Mouse (Mus musculus) embryonic facial prominence, embryonic 11.5 days (tissue): ENCODE measurements around the gene Plch2. TPM values are rescaled to one million over a fixed set of nuclear protein-coding genes. Genes with fewer than 3 reads are reported as not detected.

ENCODE experiments used
- ATAC-seq: fragments of 200-750 bp; cut with Nextera tagmentation; replicated peaks from 2 replicates; pipeline ENCODE4 v1.8.0; 2017; ENCODE audit warnings: low read depth; ENCODE audit not compliant: insufficient number of reproducible peaks, low FRiP score, low TSS enrichment
- DNase-seq: peaks from one replicate; pipeline ENCODE4 v3.0.0-alpha.2; 2015; ENCODE audit warnings: low spot score
- H3K27ac ChIP-seq: fragments of 300-500 bp; sonication (generic); replicated peaks from 2 replicates; pipeline ENCODE4 v1.5.1; 2014; ENCODE audit warnings: mild to moderate bottlenecking, low read depth, low read length, control low read depth
- H3K27me3 ChIP-seq: fragments of 300-500 bp; sonication (generic); 2 replicates; pipeline ENCODE4 v1.6.1; 2014; ENCODE audit warnings: mild to moderate bottlenecking, low read length, moderate library complexity, mixed read lengths; ENCODE audit not compliant: control insufficient read depth, insufficient read depth
- H3K36me3 ChIP-seq: fragments of 300-500 bp; sonication (generic); replicated peaks from 2 replicates; pipeline ENCODE4 v1.6.1; 2014; ENCODE audit warnings: low read depth, mild to moderate bottlenecking, low read length, moderate library complexity, mixed read lengths; ENCODE audit not compliant: control insufficient read depth, insufficient read depth
- H3K4me1 ChIP-seq: fragments of 300-500 bp; sonication (generic); 2 replicates; pipeline ENCODE4 v1.6.1; 2014; ENCODE audit warnings: low read length, mixed read lengths; ENCODE audit not compliant: control insufficient read depth, insufficient read depth
- H3K4me2 ChIP-seq: fragments of 300-500 bp; sonication (generic); 2 replicates; pipeline ENCODE4 v1.6.1; 2014; ENCODE audit warnings: low read depth, mild to moderate bottlenecking, control low read depth, low read length, moderate library complexity
- H3K4me3 ChIP-seq: fragments of 300-500 bp; sonication (generic); 2 replicates; pipeline ENCODE4 v1.5.1; 2014; ENCODE audit warnings: low read depth, low read length, control low read depth
- H3K9ac ChIP-seq: fragments of 300-500 bp; sonication (generic); replicated peaks from 2 replicates; pipeline ENCODE4 v1.6.1; 2014; ENCODE audit warnings: mild to moderate bottlenecking, control low read depth, low read length
- H3K9me3 ChIP-seq: fragments of 300-500 bp; sonication (generic); replicated peaks from 2 replicates; pipeline ENCODE4 v1.6.1; 2016; ENCODE audit warnings: mild to moderate bottlenecking, low read length, inconsistent platforms, mixed read lengths; ENCODE audit not compliant: control insufficient read depth
- WGBS: fragments of 180-500 bp; shearing (Covaris S2); extraction: QIAGEN DNeasy Blood & Tissue Kit; methylation state at CpG from one replicate; pipeline ENCODE4 v1.1.7; 2014; 5-methylcytosine and 5-hydroxymethylcytosine counted together
- polyA plus RNA-seq: library from polyadenylated mRNA; unstranded; fragments of >200 nt; fragmentation: Nextera tagmentation; extraction: Ambion mirVana; gene quantifications from 2 replicates; pipeline ENCODE4 v1.2.1, GENCODE M21; 2014

Gene Plch2
- polyA plus RNA-seq, 1 experiment from 2014 or later = 1.4 TPM

DNA sequence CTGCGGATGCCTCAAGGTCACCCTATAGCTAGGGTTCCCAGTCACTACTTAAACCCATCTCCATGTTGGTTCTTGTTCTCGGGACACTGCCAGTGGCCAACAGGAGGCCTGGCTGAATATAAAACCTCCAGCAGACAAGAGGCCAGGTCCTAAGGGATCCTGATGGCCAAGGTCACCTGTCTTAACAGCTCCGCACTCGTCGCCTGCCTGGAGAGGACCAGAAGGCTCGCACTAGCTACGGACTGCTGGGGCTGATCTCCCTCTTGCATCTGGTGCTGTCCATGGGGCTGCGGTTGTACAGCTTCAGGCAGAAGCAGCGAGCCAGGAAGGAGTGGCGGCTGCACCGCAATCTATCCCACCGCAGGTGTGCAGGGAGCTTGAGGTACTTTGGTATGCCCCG, 13.6 kb upstream of the Plch2 start:
- Histone ChIP-seq H3K4me1 (peaks cover 3% of the 10 kb centered on the region; the same call in 1 of the 2 replicates), H3K4me2 (no peak overlapping the region), H3K9ac (no peak overlapping the region), H3K9me3 (no peaks in the 10 kb centered on the region), H3K27ac (no peak overlapping the region), H3K36me3 (peaks cover 11% of the 10 kb centered on the region), H3K4me3 (no peak overlapping the region), H3K27me3 (no peaks in the 10 kb centered on the region)
- WGBS = 93% methylated on average over 13 of the region's 13 CpGs
- no peak for ATAC-seq
- DNase-seq = no peak

DNA sequence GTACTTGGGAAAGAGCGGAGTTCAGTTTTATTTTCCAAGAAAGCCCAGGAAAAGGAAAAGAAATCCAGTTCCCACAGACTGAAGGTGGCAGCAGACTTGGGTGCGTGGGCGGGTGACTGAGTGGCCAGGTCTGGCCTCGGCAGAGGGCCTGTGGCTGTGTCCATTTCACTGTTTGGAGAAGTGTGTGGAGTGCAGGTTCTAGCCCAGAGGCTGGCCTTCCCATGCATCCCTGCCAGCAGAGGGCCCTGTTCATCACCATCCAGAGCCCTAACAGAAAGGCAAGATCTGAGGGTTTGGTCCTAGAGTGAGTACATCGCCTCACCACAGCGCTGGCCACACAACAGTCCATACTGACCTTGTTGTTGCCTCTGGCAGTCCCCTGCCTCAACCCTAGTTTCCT, 12.6 kb upstream of the Plch2 start:
- H3K9me3 ChIP-seq = no peaks in the 10 kb centered on the region
- DNase-seq = no peak
- ATAC-seq = no peak
- 91% methylated on average over 6 of the region's 6 CpGs for WGBS
- H3K4me1 ChIP-seq = peaks cover 3% of the 10 kb centered on the region; the same call in 1 of the 2 replicates
- H3K9ac ChIP-seq = no peak overlapping the region
- no peak overlapping the region for H3K4me2 ChIP-seq
- no peak overlapping the region for H3K27ac ChIP-seq
- H3K4me3 ChIP-seq = no peak overlapping the region
- H3K36me3 ChIP-seq = peaks cover 9% of the 10 kb centered on the region
- no peaks in the 10 kb centered on the region for H3K27me3 ChIP-seq

DNA sequence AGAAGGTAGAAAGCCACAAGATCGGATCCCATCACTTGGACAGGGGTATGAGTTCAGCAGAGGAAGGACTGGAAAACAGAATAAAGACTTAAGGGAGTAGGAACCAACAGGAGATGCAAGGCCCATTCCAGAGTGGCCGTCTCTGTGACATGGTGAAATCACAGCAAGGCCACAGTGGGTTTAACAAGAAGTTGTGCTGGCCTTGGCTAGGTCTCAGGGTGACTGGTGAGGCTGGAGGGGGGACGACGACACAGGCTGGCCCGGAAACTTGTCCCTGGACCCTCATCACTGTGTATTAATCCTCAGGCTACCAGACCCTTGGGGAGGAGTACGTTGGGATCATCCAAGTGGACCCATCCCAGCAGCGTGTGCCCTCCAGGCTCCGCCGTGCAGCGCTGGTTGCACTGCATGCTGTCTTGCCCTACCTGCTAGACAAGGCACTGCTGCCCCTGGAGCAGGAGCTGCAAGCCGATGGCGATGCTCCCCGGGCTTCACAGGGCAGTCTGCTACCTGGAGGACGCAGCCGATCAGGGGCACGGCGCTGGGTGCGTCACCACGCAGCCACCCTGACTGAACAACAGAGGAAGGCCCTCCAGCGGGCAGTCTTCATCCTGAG, 11.9 kb upstream of the Plch2 start:
- peaks cover 3% of the 10 kb centered on the region; the same call in 1 of the 2 replicates for H3K4me1 ChIP-seq
- WGBS = 93% methylated on average over 19 of the region's 20 CpGs
- ATAC-seq (no peak), DNase-seq (no peak)
- no peaks in the 10 kb centered on the region for H3K9me3 ChIP-seq
- H3K9ac ChIP-seq = 0 out of 2 replicates have a peak overlapping the region, but pooled peaks have one; percentile 6
- H3K27ac ChIP-seq = no peak overlapping the region
- peaks cover 9% of the 10 kb centered on the region for H3K36me3 ChIP-seq
- no peak overlapping the region for H3K4me3 ChIP-seq
- no peaks in the 10 kb centered on the region for H3K27me3 ChIP-seq
- H3K4me2 ChIP-seq = no peak overlapping the region

DNA sequence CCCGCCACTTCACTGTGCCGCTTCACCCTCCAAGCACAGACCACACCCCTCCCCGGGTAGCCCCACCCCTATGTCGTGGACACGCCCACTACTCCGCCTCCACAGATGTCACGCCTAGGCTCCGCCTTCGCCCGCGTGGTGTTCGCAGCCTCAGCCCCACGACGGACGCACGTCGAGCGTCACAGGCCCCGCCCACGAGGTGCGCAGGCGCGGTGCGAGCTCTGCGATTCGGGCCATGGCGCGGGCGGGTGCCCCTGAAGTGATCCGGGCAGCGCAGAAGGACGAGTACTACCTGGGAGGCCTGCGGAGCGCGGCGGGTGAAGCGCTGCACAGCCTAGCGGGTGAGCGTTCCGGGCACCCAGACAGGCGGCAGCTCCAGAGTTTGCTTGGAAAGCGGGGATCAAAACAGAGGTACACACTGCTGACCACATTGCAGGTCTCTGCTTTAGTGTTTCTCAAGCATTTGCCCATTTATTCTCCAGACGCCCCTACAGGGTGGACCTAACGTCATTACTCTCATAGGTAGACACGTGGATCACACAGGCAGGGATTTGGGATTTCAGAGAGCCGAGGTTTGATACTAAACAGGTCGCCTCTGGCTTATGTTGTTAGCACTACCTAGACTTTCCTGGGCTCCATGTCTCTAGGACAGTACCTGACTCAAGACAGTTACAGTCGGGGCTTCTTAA, 10.4 kb upstream of the Plch2 start, which contains the start of gene Pex10:
Gene Pex10 (plus strand): TSS at position 183 of the 689 bp plus-strand sequence.
- H3K4me2 ChIP-seq = peak within 1 kb of the TSS; percentile 58
- 0 out of 2 replicates have a peak within 1 kb of the TSS, but pooled peaks have one; percentile 1 for H3K27ac ChIP-seq
- H3K36me3 ChIP-seq = peaks cover 7% of the 10 kb centered on the region
- H3K4me1 ChIP-seq = peaks cover 3% of the 10 kb centered on the region; the same call in 1 of the 2 replicates
- H3K4me3 ChIP-seq = peak within 1 kb of the TSS; percentile 65
- no peaks in the 10 kb centered on the region for H3K27me3 ChIP-seq
- peak within 1 kb of the TSS; percentile 77 for H3K9ac ChIP-seq
- WGBS = 1% methylated on average over 48 of the region's 48 CpGs
- DNase-seq (peak; percentile 99), ATAC-seq (peak; percentile 78)
- H3K9me3 ChIP-seq = no peaks in the 10 kb centered on the region

DNA sequence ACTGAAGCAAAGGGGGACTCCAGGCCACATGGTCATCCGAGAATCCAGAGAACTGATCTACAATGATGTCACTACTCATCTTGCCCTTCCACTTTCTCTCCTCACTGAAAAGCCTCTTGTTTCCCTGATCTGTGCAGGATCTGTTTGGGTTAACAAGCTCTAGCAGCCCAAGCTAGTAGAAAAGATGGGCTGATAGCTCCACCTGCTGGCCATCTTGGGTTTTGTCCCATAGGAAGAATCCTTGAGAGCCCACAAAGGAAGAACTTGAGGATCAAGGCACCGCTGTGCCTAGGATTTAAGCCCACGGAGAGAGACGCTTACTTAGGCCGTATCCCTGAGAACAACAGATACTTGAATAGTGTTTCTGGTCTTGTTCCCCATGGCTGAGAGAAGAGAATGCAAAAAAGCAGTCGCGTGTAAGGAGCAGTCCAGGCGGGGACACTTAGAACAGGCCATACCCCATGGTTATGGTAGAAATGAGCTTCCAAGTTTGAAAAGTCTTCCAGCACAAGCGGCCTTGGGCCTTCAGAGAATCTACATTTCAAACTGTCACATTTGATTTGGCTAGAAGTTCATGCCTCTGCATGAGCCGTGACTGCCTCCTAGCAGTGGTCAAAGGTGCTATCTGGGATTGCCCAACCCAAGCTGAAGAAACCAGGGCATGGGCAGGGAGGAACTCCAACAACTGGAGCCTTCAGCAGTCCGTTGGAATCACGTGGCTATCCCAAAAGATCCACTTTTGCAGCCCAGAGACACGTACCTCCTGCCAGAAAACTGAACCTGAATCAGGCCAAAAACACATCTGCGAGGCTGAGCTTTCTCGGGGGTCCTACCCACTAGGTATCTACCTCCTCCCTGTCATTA, 9.6 kb upstream of the Plch2 start:
- H3K4me2 ChIP-seq = peak overlapping the region; percentile 8
- peaks cover 4% of the 10 kb centered on the region for H3K36me3 ChIP-seq
- H3K9ac ChIP-seq = no peak overlapping the region
- peak; percentile 98 for DNase-seq
- peak; percentile 54 for ATAC-seq
- no peaks in the 10 kb centered on the region for H3K9me3 ChIP-seq
- H3K4me1 ChIP-seq = peaks cover 3% of the 10 kb centered on the region; the same call in 1 of the 2 replicates
- H3K4me3 ChIP-seq = peak overlapping the region; percentile 65
- 4% methylated on average over 15 of the region's 15 CpGs for whole genome bisulfite sequencing
- 0 out of 2 replicates have a peak overlapping the region, but pooled peaks have one; percentile 1 for H3K27ac ChIP-seq
- H3K27me3 ChIP-seq = no peaks in the 10 kb centered on the region

DNA sequence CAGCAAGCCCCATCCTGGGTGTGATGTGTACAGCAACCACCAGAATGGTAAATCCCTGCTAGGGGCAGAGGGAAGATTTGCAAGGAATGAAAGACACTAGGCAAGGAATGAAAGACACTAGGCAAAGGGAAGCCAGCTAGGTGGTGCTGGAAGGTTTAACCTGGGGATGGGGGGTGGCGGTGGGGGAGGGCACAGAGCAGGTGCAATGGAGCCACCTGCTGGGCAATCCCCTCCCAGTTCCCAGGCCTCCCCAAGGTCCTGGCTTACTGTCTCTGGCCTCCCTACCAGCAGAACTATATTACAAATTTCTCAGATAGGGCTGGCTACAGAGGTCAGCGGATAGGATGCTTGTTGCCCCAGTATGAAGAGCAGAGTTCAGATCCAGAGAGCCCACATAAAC, 7.9 kb upstream of the Plch2 start:
- DNase-seq = no peak
- WGBS = 63% methylated on average over 2 of the region's 2 CpGs
- Histone ChIP-seq H3K4me3 (no peak overlapping the region), H3K27ac (0 out of 2 replicates have a peak overlapping the region, but pooled peaks have one; percentile 13), H3K9ac (no peak overlapping the region), H3K4me1 (peaks cover 3% of the 10 kb centered on the region; the same call in 1 of the 2 replicates), H3K36me3 (peaks cover 4% of the 10 kb centered on the region), H3K27me3 (no peaks in the 10 kb centered on the region), H3K4me2 (no peak overlapping the region), H3K9me3 (no peaks in the 10 kb centered on the region)
- ATAC-seq = no peak

DNA sequence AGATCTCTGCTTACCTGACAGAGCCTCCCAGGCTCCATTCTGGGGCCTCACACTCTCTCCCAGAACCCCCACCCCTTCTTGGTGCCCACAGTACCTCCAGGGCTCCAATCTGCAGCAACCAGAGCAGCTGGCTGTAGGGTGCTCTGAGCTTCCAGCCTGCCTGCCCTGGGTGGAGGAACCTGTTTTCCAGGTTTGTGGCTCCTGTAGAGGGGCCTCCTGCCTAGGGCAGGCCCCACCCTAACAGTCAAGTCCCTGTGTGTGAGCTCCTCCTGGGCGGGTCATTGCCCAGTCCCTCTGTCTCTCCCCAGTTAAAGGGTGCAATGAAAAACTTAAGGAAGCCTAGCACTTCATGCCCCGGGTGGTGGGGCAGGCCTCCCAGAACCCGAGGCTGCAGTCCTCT, 7.3 kb upstream of the Plch2 start:
- peak; percentile 46 for DNase-seq
- no peak overlapping the region for H3K9ac ChIP-seq

More for the DNA sequence above, 7.3 kb upstream of the Plch2 start:
- ATAC-seq = no peak
- Histone ChIP-seq H3K4me2 (no peak overlapping the region), H3K36me3 (peaks cover 4% of the 10 kb centered on the region), H3K4me1 (peaks cover 3% of the 10 kb centered on the region; the same call in 1 of the 2 replicates), H3K4me3 (no peak overlapping the region), H3K9me3 (no peaks in the 10 kb centered on the region), H3K27ac (peak overlapping the region; percentile 29; the same call in 1 of the 2 replicates), H3K27me3 (no peaks in the 10 kb centered on the region)
- 33% methylated on average over 3 of the region's 3 CpGs for WGBS
